Mouse (Mus musculus) stomach, postnatal 0 days (tissue): Measurements from ENCODE around the gene Zfp428.

Experiments
- CTCF ChIP-seq: IDR thresholded peaks from 2 replicates; pipeline ENCODE4 v1.5.1; 2016; ENCODE audit warnings: antibody characterized with exemption, low read depth, mild to moderate bottlenecking, moderate library complexity
- EP300 ChIP-seq: optimal IDR thresholded peaks from 2 replicates; pipeline ENCODE3; 2016; ENCODE audit warnings: antibody characterized with exemption

GRCm38 (mm10) chr7:24517077-24517476 lies 10.3 kb downstream of the Zfp428 start:
- TF ChIP-seq EP300 (no peak), CTCF (no peak)
